Mouse (Mus musculus): Measurements from ENCODE around the gene Eva1b.

GRCm38 (mm10) chr4:126130502-126130901 is 17.0 kb upstream of the Eva1b start:
- TF ChIP-seq CTCF (IDR thresholded peaks at IDR 0.05) (no peak), EP300 (IDR thresholded peaks at IDR 0.05) (peak; percentile 25; the same call in 1 of the 2 replicates)

Measured in lung, postnatal 0 days (tissue).